Mouse (Mus musculus) limb, embryonic 11.5 days (tissue): ENCODE measurements around the gene Ndufv1. TPM values are rescaled to one million over a fixed set of nuclear protein-coding genes. Genes with fewer than 3 reads are reported as not detected.

Source experiments
- ATAC-seq: fragments of 200-750 bp; cut with Nextera tagmentation; 2 replicates; pipeline ENCODE4 v1.8.0; 2017; ENCODE audit warnings: low read depth; ENCODE audit not compliant: insufficient number of reproducible peaks, low FRiP score, low TSS enrichment
- DNase-seq: peaks from one replicate; pipeline ENCODE4 v3.0.0-alpha.2; 2015; ENCODE audit warnings: low spot score
- H3K27ac ChIP-seq: fragments of 300-500 bp; sonication (generic); replicated peaks from 2 replicates; pipeline ENCODE4 v1.5.1; 2014; ENCODE audit warnings: low read depth, mild to moderate bottlenecking, low read length
- H3K27me3 ChIP-seq: fragments of 300-500 bp; sonication (generic); 2 replicates; pipeline ENCODE4 v1.6.1; 2014; ENCODE audit warnings: mild to moderate bottlenecking, low read length, mixed read lengths; ENCODE audit not compliant: control insufficient read depth, insufficient read depth
- H3K36me3 ChIP-seq: fragments of 300-500 bp; sonication (generic); 2 replicates; pipeline ENCODE4 v1.6.1; 2014; ENCODE audit warnings: mild to moderate bottlenecking, low read length, moderate library complexity, mixed read lengths; ENCODE audit not compliant: control insufficient read depth, insufficient read depth
- H3K4me1 ChIP-seq: fragments of 300-500 bp; sonication (generic); 2 replicates; pipeline ENCODE4 v1.6.1; 2014; ENCODE audit warnings: low read length, mixed read lengths; ENCODE audit not compliant: control insufficient read depth, insufficient read depth
- H3K4me2 ChIP-seq: fragments of 300-500 bp; sonication (generic); 2 replicates; pipeline ENCODE4 v1.6.1; 2014; ENCODE audit warnings: low read depth, mild to moderate bottlenecking, moderate library complexity; ENCODE audit not compliant: severe bottlenecking
- H3K4me3 ChIP-seq: fragments of 300-500 bp; sonication (generic); 2 replicates; pipeline ENCODE4 v1.5.1; 2014; ENCODE audit warnings: low read depth, low read length
- H3K9ac ChIP-seq: fragments of 300-500 bp; sonication (generic); 2 replicates; pipeline ENCODE4 v1.6.1; 2014; ENCODE audit warnings: mild to moderate bottlenecking, low read length
- H3K9me3 ChIP-seq: fragments of 300-500 bp; sonication (generic); 2 replicates; pipeline ENCODE4 v1.6.1; 2016; ENCODE audit warnings: low read length; ENCODE audit not compliant: control insufficient read depth
- WGBS: fragments of 180-500 bp; shearing (Covaris S2); extraction: QIAGEN DNeasy Blood & Tissue Kit; methylation state at CpG from one replicate; pipeline ENCODE4 v1.1.7; 2014; 5-methylcytosine and 5-hydroxymethylcytosine counted together
- polyA plus RNA-seq: library from polyadenylated mRNA; unstranded; fragments of >200 nt; fragmentation: Nextera tagmentation; extraction: Ambion mirVana; gene quantifications from 2 replicates; pipeline ENCODE4 v1.2.1, GENCODE M21; 2014

Gene Ndufv1
- polyA plus RNA-seq, 1 experiment from 2014 or later = 208 TPM

DNA sequence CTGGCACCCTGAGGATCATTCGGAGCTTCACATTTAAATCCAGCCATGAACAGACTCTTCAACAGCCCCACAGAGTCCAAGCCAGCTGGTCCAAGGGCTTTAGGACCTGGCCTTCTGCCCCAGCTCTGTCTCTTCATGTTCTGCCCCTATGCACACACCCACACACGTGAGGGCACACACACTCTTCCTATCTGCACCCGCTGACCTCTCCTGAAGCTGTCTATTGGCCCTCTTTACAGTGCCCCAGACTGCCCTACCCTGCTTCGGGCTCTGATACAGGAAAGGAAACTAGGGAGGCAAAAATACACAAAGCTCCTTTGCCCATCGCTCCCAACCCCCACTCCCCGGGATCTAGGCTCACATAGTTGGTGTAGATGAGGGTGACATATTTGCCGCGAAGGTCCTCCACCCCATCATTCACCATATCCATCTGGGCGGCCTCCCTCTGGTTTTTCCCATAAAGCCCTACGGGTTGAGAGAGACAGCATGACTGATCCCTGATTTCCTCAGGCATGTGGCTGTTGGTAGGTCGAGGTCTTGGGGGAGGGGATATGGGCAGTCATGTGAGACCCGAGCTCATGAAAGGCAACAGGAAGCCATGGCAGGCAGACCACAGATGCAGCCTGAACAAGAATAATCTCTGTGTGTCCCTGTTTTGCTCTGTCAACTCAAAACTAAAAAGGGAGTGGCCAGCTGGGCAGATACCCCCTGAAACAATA, 23.9 kb upstream of the Ndufv1 start:
- no peak for ATAC-seq
- Histone ChIP-seq H3K36me3 (no peaks in the 10 kb centered on the region), H3K4me3 (no peak overlapping the region), H3K4me2 (no peak overlapping the region), H3K4me1 (no peaks in the 10 kb centered on the region), H3K27ac (no peak overlapping the region), H3K27me3 (no peaks in the 10 kb centered on the region), H3K9ac (no peak overlapping the region), H3K9me3 (no peaks in the 10 kb centered on the region)
- DNase-seq = no peak
- 74% methylated on average over 12 of the region's 12 CpGs for WGBS

DNA sequence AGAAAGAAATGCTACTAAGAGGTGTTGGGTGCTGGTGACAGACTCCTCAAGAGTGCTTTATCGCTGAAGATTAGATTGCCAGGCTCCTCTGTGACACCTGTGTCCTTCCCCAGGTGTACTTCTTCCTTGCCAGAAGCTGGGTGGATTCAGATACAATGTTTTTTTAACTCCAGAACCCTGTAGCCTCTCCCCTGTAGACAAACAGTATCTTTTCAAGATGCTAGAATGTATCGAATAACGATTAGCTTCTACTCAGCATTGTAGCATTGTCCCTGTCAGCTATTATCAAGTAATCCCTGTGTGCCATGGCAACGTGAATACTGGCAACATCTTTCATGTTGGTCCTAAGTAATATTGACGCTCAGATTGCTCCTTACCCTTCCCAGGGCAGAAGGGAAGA, 21.1 kb upstream of the Ndufv1 start:
- no peak overlapping the region for H3K4me2 ChIP-seq
- H3K27ac ChIP-seq = no peak overlapping the region
- H3K9ac ChIP-seq = no peak overlapping the region
- H3K9me3 ChIP-seq = no peaks in the 10 kb centered on the region
- H3K36me3 ChIP-seq = no peaks in the 10 kb centered on the region
- no peaks in the 10 kb centered on the region for H3K27me3 ChIP-seq
- WGBS = 71% methylated on average over 5 of the region's 5 CpGs
- H3K4me3 ChIP-seq = no peak overlapping the region
- DNase-seq (no peak), ATAC-seq (no peak)
- H3K4me1 ChIP-seq = no peaks in the 10 kb centered on the region

DNA sequence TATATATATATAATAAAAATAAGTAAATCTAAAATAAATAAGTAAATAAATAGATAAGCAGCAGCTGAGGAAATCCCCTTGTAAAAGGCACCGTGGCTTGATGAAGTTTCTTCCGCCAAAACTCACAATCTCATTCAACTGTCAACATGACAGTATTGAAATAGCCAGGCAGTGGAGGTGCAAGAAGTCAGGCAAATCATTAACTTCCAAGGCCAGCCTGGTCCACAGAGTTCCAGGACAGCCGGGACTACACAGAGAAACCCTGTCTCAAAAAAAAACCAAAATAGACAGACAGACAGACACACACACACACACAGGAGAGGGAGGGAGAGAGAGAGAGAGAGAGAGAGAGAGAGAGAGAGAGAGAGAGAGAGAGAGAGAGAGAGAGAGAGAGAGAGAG, 20.7 kb upstream of the Ndufv1 start:
- H3K9ac ChIP-seq = no peak overlapping the region
- H3K36me3 ChIP-seq = no peaks in the 10 kb centered on the region
- H3K27me3 ChIP-seq = no peaks in the 10 kb centered on the region
- 94% methylated on average over 3 of the region's 3 CpGs for WGBS
- no peaks in the 10 kb centered on the region for H3K4me1 ChIP-seq
- no peak overlapping the region for H3K4me3 ChIP-seq
- no peak overlapping the region for H3K4me2 ChIP-seq
- H3K9me3 ChIP-seq = no peaks in the 10 kb centered on the region
- ATAC-seq (no peak), DNase-seq (no peak)
- H3K27ac ChIP-seq = no peak overlapping the region

DNA sequence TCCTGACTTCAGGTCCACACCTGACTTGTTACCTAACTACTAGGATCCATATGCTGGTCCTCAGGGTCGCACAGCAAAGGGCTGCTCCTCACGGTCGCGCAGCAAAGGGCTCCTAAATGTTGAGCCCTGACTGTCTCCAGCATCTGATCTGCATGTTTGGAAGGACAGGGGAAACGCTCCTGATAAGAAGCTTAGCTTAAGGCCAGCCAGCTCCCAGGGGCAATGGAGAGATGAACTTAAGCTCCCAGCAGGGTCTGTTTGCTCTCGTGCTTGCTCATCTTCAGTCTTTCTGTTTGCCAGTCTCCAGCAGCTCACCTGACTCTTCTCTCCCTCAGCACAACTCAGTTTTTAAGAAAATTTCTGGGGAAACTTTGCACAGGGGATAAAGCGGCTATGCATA, 20.1 kb upstream of the Ndufv1 start:
- Histone ChIP-seq H3K27ac (no peak overlapping the region), H3K4me1 (no peaks in the 10 kb centered on the region), H3K36me3 (no peaks in the 10 kb centered on the region), H3K4me2 (no peak overlapping the region), H3K27me3 (no peaks in the 10 kb centered on the region), H3K9ac (no peak overlapping the region), H3K4me3 (no peak overlapping the region), H3K9me3 (no peaks in the 10 kb centered on the region)
- DNase-seq (no peak), ATAC-seq (no peak)
- WGBS = 73% methylated on average over 7 of the region's 7 CpGs

DNA sequence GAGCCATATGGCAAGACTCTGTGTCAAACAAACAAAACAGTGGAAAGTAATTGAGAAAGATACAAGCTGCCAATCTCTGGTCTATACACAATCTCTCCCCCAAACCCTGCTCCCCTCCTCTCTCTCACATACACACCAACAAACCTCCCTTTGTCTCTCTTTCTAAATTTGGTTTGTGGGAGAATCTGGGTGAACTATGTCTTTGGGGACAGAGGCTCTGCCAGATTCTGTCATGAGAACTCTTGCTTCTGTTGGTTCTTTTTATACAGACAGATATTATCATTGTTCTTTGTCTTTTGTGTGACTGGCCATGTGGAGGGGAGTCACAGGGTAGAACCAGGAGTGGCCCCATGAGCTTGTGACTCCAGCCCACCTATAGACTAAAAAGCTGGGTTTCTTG, 15.0 kb upstream of the Ndufv1 start:
- no peak overlapping the region for H3K27ac ChIP-seq
- H3K4me2 ChIP-seq = no peak overlapping the region
- ATAC-seq = no peak
- no peaks in the 10 kb centered on the region for H3K36me3 ChIP-seq
- no peak overlapping the region for H3K4me3 ChIP-seq
- no peaks in the 10 kb centered on the region for H3K27me3 ChIP-seq
- H3K9ac ChIP-seq = no peak overlapping the region
- no peak for DNase-seq
- H3K9me3 ChIP-seq = peaks cover 3% of the 10 kb centered on the region; the same call in 1 of the 2 replicates
- no peaks in the 10 kb centered on the region for H3K4me1 ChIP-seq

DNA sequence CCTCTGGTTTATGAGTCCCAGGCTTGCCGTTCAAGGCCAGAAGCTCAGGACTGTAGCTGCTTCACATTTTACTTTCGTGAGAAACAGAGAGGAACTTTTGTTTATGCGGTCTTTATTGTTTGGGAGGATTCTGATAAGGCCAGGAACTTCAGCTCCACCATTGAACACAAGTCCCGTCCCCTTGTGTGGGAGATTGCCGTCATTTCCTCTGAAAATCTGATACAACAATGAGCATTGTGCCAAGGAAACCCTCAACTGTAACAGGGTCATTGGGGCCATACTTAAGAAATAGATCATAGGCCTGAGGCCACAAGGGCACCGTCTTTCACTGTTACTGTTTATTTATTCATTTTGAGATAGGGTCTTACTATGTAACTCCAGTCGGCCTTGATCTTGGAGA, 10.6 kb upstream of the Ndufv1 start:
- H3K4me3 ChIP-seq = no peak overlapping the region
- H3K4me1 ChIP-seq = no peaks in the 10 kb centered on the region
- H3K36me3 ChIP-seq = no peaks in the 10 kb centered on the region
- H3K27ac ChIP-seq = no peak overlapping the region
- H3K9ac ChIP-seq = no peak overlapping the region
- ATAC-seq (no peak), DNase-seq (no peak)
- no peaks in the 10 kb centered on the region for H3K27me3 ChIP-seq
- 78% methylated on average over 7 of the region's 7 CpGs for WGBS
- no peak overlapping the region for H3K4me2 ChIP-seq
- H3K9me3 ChIP-seq = peaks cover 3% of the 10 kb centered on the region; the same call in 1 of the 2 replicates

DNA sequence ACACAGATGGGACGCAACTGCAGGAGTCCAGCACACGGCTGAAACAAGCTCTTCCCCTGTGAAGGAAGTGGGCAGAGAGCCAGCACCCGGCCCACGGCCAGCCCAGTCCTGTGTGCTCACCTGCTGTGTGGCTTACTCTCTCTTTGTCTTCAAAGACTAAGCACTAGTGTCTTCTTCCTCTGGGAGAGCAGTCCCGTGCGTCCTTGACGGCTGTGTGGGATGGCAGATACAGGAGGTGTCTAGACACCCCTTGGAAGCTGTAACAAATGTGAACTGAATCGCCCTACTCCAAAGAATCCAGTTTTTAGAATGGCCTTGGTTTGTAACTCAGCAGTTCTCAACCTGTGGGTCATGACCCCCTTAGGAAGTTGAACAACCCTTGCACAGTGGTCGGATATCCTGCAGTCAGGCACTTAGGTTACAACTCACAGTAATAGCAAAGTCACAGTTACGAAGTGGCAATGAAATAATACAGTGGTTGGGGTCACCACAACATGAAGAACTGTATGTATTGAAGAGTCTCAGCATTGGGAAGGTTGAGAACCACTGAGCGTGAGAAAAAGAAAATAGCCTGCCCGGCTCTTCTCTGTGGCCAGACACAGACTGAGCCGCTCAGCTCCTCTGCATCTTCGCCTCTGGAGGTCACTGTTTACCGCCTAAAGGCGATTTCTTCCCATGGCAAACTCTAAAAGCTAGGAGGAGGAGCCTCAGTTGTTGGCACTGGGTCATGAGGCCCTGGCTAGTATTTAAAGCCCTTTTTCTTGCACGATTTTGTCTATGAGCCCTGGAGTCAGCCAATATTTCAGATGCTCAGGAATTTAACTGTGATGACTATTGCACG, 6.4 kb upstream of the Ndufv1 start:
- H3K4me3 ChIP-seq = no peak overlapping the region
- H3K27ac ChIP-seq = no peak overlapping the region
- no peak overlapping the region for H3K4me2 ChIP-seq
- H3K9me3 ChIP-seq = no peaks in the 10 kb centered on the region
- peak; percentile 75 for DNase-seq
- whole genome bisulfite sequencing = 41% methylated on average over 18 of the region's 18 CpGs
- no peaks in the 10 kb centered on the region for H3K27me3 ChIP-seq
- H3K36me3 ChIP-seq = no peaks in the 10 kb centered on the region
- 0 out of 2 replicates have a peak, but pooled peaks have one; percentile 17 for ATAC-seq
- H3K4me1 ChIP-seq = no peaks in the 10 kb centered on the region
- no peak overlapping the region for H3K9ac ChIP-seq

DNA sequence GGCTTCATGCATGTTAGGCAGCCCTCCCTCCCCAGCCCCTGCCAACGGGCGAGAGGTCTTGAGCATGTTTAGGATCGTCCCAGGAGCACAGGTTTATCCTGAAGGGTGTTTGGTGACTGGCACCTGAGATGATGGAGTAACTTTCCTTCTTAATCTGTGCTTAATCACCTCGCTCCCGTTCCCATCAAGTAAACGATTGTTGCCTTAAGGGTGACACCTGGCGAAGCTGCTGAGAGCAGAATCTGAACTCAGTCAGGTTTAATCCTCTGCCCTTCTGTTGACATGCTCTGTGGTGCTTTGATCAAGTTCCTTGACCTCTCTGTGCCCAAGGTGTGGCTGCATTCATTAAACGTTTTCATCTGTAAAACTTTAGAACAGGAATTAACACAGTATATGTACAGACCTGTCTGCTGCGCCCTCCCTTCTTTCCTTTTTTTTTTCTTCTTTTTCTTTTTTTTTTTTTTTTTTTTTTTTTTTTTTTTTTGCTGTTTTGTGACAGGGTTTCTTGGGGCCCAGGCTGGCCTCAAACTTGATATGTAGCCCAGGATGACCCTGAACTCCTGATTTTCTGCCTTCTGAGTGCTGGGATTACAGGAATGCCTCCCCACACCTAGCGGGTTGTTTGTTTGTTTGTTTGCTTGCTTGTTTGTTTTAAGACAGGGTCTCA, 5.4 kb upstream of the Ndufv1 start:
- Histone ChIP-seq H3K9me3 (no peaks in the 10 kb centered on the region), H3K27ac (no peak overlapping the region), H3K36me3 (no peaks in the 10 kb centered on the region), H3K4me1 (no peaks in the 10 kb centered on the region), H3K9ac (no peak overlapping the region), H3K4me2 (no peak overlapping the region), H3K27me3 (no peaks in the 10 kb centered on the region), H3K4me3 (no peak overlapping the region)
- 56% methylated on average over 10 of the region's 10 CpGs for WGBS
- DNase-seq (no peak), ATAC-seq (no peak)
